Comparison of ENCODE assay signal across 10 mouse cellular contexts in the genomic region with DNA sequence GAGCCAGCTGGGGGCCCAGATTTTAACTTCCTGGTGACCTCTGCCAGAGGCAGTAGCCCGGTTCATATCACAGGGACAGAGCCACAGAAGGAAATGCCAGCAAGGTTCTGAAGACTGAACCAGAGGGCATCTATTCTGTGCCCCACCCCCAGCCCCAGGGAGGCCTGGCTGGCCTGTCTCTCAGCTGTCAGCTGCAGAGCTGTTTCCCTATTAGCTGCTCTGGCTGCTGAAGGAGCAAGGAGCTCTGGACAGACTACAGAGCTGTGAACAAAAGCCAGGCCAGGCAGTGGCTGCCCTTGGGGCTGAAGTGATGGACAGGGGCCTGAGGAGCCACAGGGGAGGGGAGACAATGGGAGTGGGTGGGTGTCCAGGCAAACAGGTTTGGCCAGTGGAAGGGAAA. TPM values are rescaled to one million over a fixed set of nuclear protein-coding genes. Genes with fewer than 3 reads are reported as not detected.
DNase-seq lines count a peak whose midpoint lies in the region; ATAC-seq and TF ChIP-seq lines count a peak whose summit lies in the region.
"Had no signal": no experiment of that assay in that cellular context is flagged by ENCODE, and none has a peak within 500 bp of the region (broad histone marks: within the 10 kb centered on the region; RNA-seq: fewer than 3 reads in every experiment).

No protein-coding gene starts in this region.

- no peak overlapping the region for H3K9ac ChIP-seq in midbrain, embryonic 14.5 days (replicated peaks; ENCODE audit: low read length)

- H3K27ac ChIP-seq in left cerebral cortex, adult 2 months = peak overlapping the region; percentile 47
- peak overlapping the region; percentile 97 for H3K27ac ChIP-seq in embryonic fibroblast, embryonic 13.5 days (ENCODE audit: insufficient read depth, low read length)
- peak overlapping the region; percentile 33; the same call in 1 of the 2 replicates for H3K27ac ChIP-seq in midbrain, embryonic 14.5 days (replicated peaks; ENCODE audit: low read depth, low read length)

- no peak for ATAC-seq in midbrain, embryonic 14.5 days (ENCODE audit: low FRiP score, low TSS enrichment)

- 5% methylated on average over 1 of the region's 1 CpGs for WGBS in midbrain, embryonic 14.5 days

- H3K4me1 ChIP-seq in embryonic fibroblast, embryonic 13.5 days (ENCODE audit: control insufficient read depth, insufficient read depth, low read length) = peaks cover 52% of the 10 kb centered on the region
- H3K4me1 ChIP-seq in midbrain, embryonic 14.5 days (ENCODE audit: control insufficient read depth, insufficient read depth, low read length) = peaks cover 27% of the 10 kb centered on the region

- DNase-seq in cerebellum, adult 18-20 months = peak; percentile 46 to 52
- no peak for DNase-seq in cerebellum, postnatal 36 days
- no peak for DNase-seq in left cerebral cortex, adult 2 months (ENCODE audit: extremely low spot score in 1 of 2, low spot score in 2 of 2)
- DNase-seq in left cerebral cortex, adult 11 months (ENCODE audit: low spot score) = no peak
- peak; percentile 51 for DNase-seq in midbrain, embryonic 14.5 days
- no peak for DNase-seq in gastrocnemius, postnatal 14 days
- DNase-seq in adrenal gland, adult (ENCODE audit: inconsistent age in 2 of 2, low spot score in 1 of 2) = no peak
- DNase-seq: kidney, adult 9 months had no signal

- H3K36me3 ChIP-seq in midbrain, embryonic 14.5 days (ENCODE audit: control insufficient read depth, insufficient read depth, low read length) = no peaks in the 10 kb centered on the region

- intact Hi-C loops in left cerebral cortex, adult 2 months (cut with DNase I) = no loop called here
- intact Hi-C loops in gastrocnemius, postnatal 14 days (cut with DNase I; ENCODE audit: low total_unique reads) = no loop called here

- H3K9me3 ChIP-seq in midbrain, embryonic 14.5 days (ENCODE audit: control insufficient read depth, low read length) = no peaks in the 10 kb centered on the region
- H3K9me3 ChIP-seq: megakaryocyte, embryonic 14.5 days had no signal

- TF ChIP-seq POLR2A in embryonic fibroblast, embryonic 13.5 days (IDR thresholded peaks at IDR 0.05; ENCODE audit: low read depth, low read length) = 0 out of 2 replicates have a peak, but pooled peaks have one; percentile 14

- no peaks in the 10 kb centered on the region for H3K27me3 ChIP-seq in midbrain, embryonic 14.5 days (ENCODE audit: control insufficient read depth, insufficient read depth, low read length)

- TF ChIP-seq CTCF in left cerebral cortex, adult 2 months (IDR thresholded peaks at IDR 0.05) = no peak
- TF ChIP-seq CTCF in embryonic fibroblast, embryonic 13.5 days (IDR thresholded peaks at IDR 0.05; ENCODE audit: borderline replicate concordance, insufficient read depth, low read length) = no peak

- no peak overlapping the region for H3K4me2 ChIP-seq in midbrain, embryonic 14.5 days (ENCODE audit: low read length)

- no peak overlapping the region for H3K4me3 ChIP-seq in left cerebral cortex, adult 2 months
- no peak overlapping the region for H3K4me3 ChIP-seq in embryonic fibroblast, embryonic 13.5 days (ENCODE audit: insufficient read depth, low read length)
- no peak overlapping the region for H3K4me3 ChIP-seq in midbrain, embryonic 14.5 days (replicated peaks; ENCODE audit: low read depth, low read length)

RNA-seq across cellular contexts. Expression of a gene that starts 15.5 kb away (rescaled TPM):
- total RNA-seq in left cerebral cortex, adult 2 months (2021) = 10 to 100 TPM in 1 of 2 experiments, 1 to 10 TPM in 1; 9.0 to 10.3 TPM
- 101 and 119 TPM in 2 replicates for polyA plus RNA-seq in embryonic fibroblast, embryonic 13.5 days (2011; ENCODE audit: insufficient read length, low read depth, missing spikeins)
- 2.4 and 2.8 TPM in 2 replicates for polyA plus RNA-seq in midbrain, embryonic 14.5 days (2014; fragmentation: Nextera tagmentation; extraction: Ambion mirVana)
- total RNA-seq in gastrocnemius, postnatal 14 days (2021) = 10 to 100 TPM in 1 of 2 experiments, 1 to 10 TPM in 1; 7.3 to 12.1 TPM

Comparison
In these comparisons a context has a peak if more than half of its experiments do, and no peak if none do; other contexts are left out.
1. DNase-seq: peak in cerebellum, adult 18-20 months (2 of 2) and midbrain, embryonic 14.5 days (single experiment); none in cerebellum, postnatal 36 days (0 of 2), left cerebral cortex, adult 2 months (0 of 2), left cerebral cortex, adult 11 months (single experiment), gastrocnemius, postnatal 14 days (single experiment) and adrenal gland, adult (0 of 2).
2. H3K27ac ChIP-seq: peak in every context shown above with its lines; median percentile 97 in embryonic fibroblast, embryonic 13.5 days; 47 in left cerebral cortex, adult 2 months; 33 in midbrain, embryonic 14.5 days.